Mouse (Mus musculus): Measurements from ENCODE around the gene Zc2hc1c. TPM values are rescaled to one million over a fixed set of nuclear protein-coding genes. Genes with fewer than 3 reads are reported as not detected.

The Zc2hc1c gene
- polyA plus RNA-seq, 1 experiment from 2014 or later = 1.7 TPM

- Histone ChIP-seq H3K27ac (no peak overlapping the region), H3K4me3 (no peak overlapping the region), H3K9me3 (no peaks in the 10 kb centered on the region), H3K4me1 (replicated peaks) (no peaks in the 10 kb centered on the region; the same call in 1 of the 2 replicates), H3K27me3 (ENCODE audit: insufficient read depth, poor library complexity, severe bottlenecking) (no peaks in the 10 kb centered on the region), H3K36me3 (peaks cover 73% of the 10 kb centered on the region)
- DNase-seq (ENCODE audit: low spot score) = no peak
- 87% methylated on average over 6 of the region's 6 CpGs for WGBS
Measured at GRCm38 (mm10) chr12:85348338-85348737, 59.9 kb downstream of the Zc2hc1c start.

Other genes starting within 250 kb of the Zc2hc1c start
- gene Prox2, start 177.8 kb upstream of the Zc2hc1c start, polyA plus RNA-seq (2016; fragmentation: Nextera tagmentation; extraction: Ambion mirVana) = 3.8 and 4.7 TPM in 2 replicates
- 101 and 109 TPM in 2 replicates for gene Dlst, start 177.8 kb upstream of the Zc2hc1c start, polyA plus RNA-seq (2016; fragmentation: Nextera tagmentation; extraction: Ambion mirVana)
- 3.7 and 3.8 TPM in 2 replicates for gene Rps6kl1, start 137.3 kb upstream of the Zc2hc1c start, polyA plus RNA-seq (2016; fragmentation: Nextera tagmentation; extraction: Ambion mirVana)
- 5.8 and 8.0 TPM in 2 replicates for gene Pgf, start 110.8 kb upstream of the Zc2hc1c start, polyA plus RNA-seq (2016; fragmentation: Nextera tagmentation; extraction: Ambion mirVana)
- 126 and 131 TPM in 2 replicates for gene Eif2b2, start 69.1 kb upstream of the Zc2hc1c start, polyA plus RNA-seq (2016; fragmentation: Nextera tagmentation; extraction: Ambion mirVana)
- gene Mlh3, start 18.0 kb upstream of the Zc2hc1c start, polyA plus RNA-seq (2016; fragmentation: Nextera tagmentation; extraction: Ambion mirVana) = 5.5 and 8.8 TPM in 2 replicates
- 59.2 and 75.5 TPM in 2 replicates for gene Acyp1, start 153 bp upstream of the Zc2hc1c start, polyA plus RNA-seq (2016; fragmentation: Nextera tagmentation; extraction: Ambion mirVana)
- gene Nek9, start 50.8 kb downstream of the Zc2hc1c start, polyA plus RNA-seq (2016; fragmentation: Nextera tagmentation; extraction: Ambion mirVana) = 16.9 and 22.8 TPM in 2 replicates
- gene Tmed10, start 86.3 kb downstream of the Zc2hc1c start, polyA plus RNA-seq (2016; fragmentation: Nextera tagmentation; extraction: Ambion mirVana) = 253 and 254 TPM in 2 replicates
- gene Fos, start 185.3 kb downstream of the Zc2hc1c start, polyA plus RNA-seq (2016; fragmentation: Nextera tagmentation; extraction: Ambion mirVana) = 1.5 TPM in 2 replicates